Mouse (Mus musculus): ENCODE data around the gene Lemd1. TPM values are rescaled to one million over a fixed set of nuclear protein-coding genes. Genes with fewer than 3 reads are reported as not detected.

Lemd1 gene
- polyA plus RNA-seq, 1 experiment, result not detected

DNA sequence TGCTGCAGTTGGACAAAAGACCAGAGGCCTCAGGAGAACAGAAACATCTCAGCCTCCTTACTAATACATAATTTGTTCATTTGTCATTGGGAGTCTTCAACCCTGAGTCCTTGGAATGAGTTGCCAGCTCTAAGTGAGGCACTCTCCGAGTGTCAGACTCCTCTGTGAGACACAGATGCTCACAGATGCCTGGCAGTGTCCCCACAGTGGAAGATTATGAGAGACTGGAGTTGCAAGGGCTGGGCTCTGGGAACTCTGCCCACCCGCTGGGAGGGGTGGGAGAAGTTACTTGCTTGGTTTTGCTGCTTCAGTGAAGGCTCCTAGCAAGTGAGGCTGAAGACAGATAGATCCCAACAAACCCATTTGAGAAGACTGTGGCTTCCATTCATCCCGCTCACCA, 104.8 kb downstream of the Lemd1 start:
- 79% methylated on average over 3 of the region's 3 CpGs for WGBS
- Histone ChIP-seq H3K27ac (ENCODE audit: control insufficient read depth, insufficient read depth, low read depth, low read length, poor library complexity) (no peak overlapping the region), H3K4me1 (ENCODE audit: control insufficient read depth, insufficient read depth, low read length) (peaks cover 1% of the 10 kb centered on the region; the same call in 1 of the 2 replicates), H3K4me3 (replicated peaks; ENCODE audit: control insufficient read depth, low read depth, low read length) (no peak overlapping the region)
- TF ChIP-seq POLR2A (IDR thresholded peaks at IDR 0.05; ENCODE audit: borderline replicate concordance, control insufficient read depth, low read depth, low read length) (no peak), CTCF (IDR thresholded peaks at IDR 0.05; ENCODE audit: control insufficient read depth, insufficient read depth, low read length) (no peak)

DNA sequence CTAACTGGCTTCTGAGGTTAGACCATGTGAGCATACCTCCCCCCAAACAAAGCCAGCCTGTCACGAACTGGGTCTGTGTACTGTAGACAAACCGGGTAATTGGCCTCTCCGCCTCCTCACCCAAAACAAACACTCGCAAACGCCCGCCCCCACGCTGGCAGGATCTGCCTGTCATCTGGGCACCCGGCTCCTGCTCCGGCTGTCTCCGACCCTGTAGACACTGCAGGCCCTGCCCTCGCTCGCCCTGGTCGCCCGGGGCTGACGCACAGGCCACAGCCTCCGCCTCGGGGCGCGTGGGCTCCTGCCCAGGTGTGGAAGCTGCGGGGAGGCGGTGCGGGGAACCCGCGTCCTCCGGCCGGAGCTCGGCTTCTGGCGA, 107.2 kb downstream of the Lemd1 start, which contains the start of gene Klhdc8a:
Gene Klhdc8a (plus strand): TSS at position 202 of the 376 bp plus-strand sequence.
- TF ChIP-seq CTCF (IDR thresholded peaks at IDR 0.05; ENCODE audit: control insufficient read depth, insufficient read depth, low read length) (no peak), POLR2A (IDR thresholded peaks at IDR 0.05; ENCODE audit: borderline replicate concordance, control insufficient read depth, low read depth, low read length) (no peak)
- 2% methylated on average over 28 of the region's 28 CpGs for WGBS
- Histone ChIP-seq H3K4me3 (replicated peaks; ENCODE audit: control insufficient read depth, low read depth, low read length) (no peak within 1 kb of the TSS), H3K27ac (ENCODE audit: control insufficient read depth, insufficient read depth, low read depth, low read length, poor library complexity) (no peak within 1 kb of the TSS), H3K4me1 (ENCODE audit: control insufficient read depth, insufficient read depth, low read length) (no peaks in the 10 kb centered on the region)

DNA sequence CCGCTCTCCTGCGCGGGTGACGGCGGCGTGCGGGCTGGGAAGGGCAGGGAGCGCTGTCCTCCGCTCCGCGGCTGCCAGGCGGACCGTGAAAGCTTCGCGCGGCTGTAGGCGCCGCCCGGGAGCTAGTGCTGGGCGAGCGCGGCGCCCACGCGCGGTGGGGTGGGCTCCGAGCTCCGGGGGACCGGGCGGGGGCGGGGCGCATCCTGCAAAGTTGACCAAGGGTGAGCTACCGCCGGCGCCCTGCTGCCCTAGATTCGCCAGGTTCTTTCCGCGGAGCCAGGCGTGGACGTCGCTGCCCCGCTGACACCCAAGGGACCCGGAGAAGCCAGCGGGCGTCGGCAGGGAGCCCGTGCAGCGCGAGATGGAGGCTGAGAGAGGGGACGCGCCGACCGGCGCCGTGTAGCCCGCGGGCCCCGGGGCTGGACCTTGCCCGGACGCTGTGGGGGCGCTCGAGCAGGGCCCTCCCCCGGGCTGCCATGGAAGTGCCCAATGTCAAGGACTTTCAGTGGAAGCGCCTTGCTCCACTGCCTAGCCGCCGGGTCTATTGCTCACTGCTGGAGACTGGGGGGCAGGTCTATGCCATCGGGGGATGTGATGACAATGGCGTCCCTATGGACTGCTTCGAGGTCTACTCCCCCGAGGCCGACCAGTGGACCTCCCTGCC, 107.7 kb downstream of the Lemd1 start:
- Histone ChIP-seq H3K4me1 (ENCODE audit: control insufficient read depth, insufficient read depth, low read length) (no peaks in the 10 kb centered on the region), H3K27ac (ENCODE audit: control insufficient read depth, insufficient read depth, low read depth, low read length, poor library complexity) (no peak overlapping the region), H3K4me3 (replicated peaks; ENCODE audit: control insufficient read depth, low read depth, low read length) (no peak overlapping the region)
- TF ChIP-seq POLR2A (IDR thresholded peaks at IDR 0.05; ENCODE audit: borderline replicate concordance, control insufficient read depth, low read depth, low read length), result no peak
- no peak for TF ChIP-seq CTCF (IDR thresholded peaks at IDR 0.05; ENCODE audit: control insufficient read depth, insufficient read depth, low read length)
- 1% methylated on average over 70 of the region's 71 CpGs for WGBS

DNA sequence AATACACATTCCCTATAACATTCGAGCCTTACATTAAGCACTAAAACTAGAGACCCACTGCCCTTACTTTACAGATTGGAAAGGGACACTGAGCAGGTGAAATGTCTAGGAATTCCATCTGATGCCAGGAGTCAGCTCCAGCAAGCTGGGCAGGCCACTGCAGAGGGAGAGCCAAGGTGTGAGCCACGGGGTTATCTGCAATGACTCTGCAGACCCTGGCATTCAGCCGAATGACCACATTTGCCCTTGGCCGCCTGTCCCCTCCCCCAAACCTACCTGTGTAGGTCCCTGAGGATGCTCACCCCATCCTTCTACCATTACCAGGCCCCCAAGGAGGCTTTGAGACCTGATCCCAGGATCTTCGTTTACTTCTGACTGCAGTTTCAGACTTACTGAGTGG, 108.5 kb downstream of the Lemd1 start:
- Histone ChIP-seq H3K4me3 (replicated peaks; ENCODE audit: control insufficient read depth, low read depth, low read length) (no peak overlapping the region), H3K27ac (ENCODE audit: control insufficient read depth, insufficient read depth, low read depth, low read length, poor library complexity) (no peak overlapping the region), H3K4me1 (ENCODE audit: control insufficient read depth, insufficient read depth, low read length) (no peaks in the 10 kb centered on the region)
- TF ChIP-seq POLR2A (IDR thresholded peaks at IDR 0.05; ENCODE audit: borderline replicate concordance, control insufficient read depth, low read depth, low read length) (no peak), CTCF (IDR thresholded peaks at IDR 0.05; ENCODE audit: control insufficient read depth, insufficient read depth, low read length) (no peak)
- 74% methylated on average over 5 of the region's 5 CpGs for WGBS

DNA sequence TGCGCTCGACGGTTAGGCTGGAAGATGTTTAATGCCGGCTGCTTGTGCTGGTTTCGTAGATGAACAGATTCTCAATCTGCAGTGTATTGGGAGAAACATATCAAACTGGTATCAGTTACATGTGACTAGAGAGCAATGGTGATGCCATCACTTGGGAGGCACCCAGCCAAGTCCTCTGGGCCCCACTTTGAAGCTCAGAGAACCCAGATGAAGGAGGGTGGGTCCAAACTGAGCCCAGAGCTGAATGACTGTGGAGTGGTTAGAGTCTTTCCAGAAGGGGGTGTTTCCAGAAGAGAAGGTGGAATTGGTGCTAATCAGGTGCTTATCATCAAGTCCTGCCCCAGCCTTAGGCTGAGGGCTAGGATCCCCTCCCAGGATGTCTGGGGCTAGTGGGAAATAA, 110.0 kb downstream of the Lemd1 start:
- Histone ChIP-seq H3K27ac (ENCODE audit: control insufficient read depth, insufficient read depth, low read depth, low read length, poor library complexity) (no peak overlapping the region), H3K4me3 (replicated peaks; ENCODE audit: control insufficient read depth, low read depth, low read length) (no peak overlapping the region), H3K4me1 (ENCODE audit: control insufficient read depth, insufficient read depth, low read length) (no peaks in the 10 kb centered on the region)
- WGBS, result 90% methylated on average over 5 of the region's 5 CpGs
- TF ChIP-seq CTCF (IDR thresholded peaks at IDR 0.05; ENCODE audit: control insufficient read depth, insufficient read depth, low read length), result no peak
- TF ChIP-seq POLR2A (IDR thresholded peaks at IDR 0.05; ENCODE audit: borderline replicate concordance, control insufficient read depth, low read depth, low read length), result no peak

DNA sequence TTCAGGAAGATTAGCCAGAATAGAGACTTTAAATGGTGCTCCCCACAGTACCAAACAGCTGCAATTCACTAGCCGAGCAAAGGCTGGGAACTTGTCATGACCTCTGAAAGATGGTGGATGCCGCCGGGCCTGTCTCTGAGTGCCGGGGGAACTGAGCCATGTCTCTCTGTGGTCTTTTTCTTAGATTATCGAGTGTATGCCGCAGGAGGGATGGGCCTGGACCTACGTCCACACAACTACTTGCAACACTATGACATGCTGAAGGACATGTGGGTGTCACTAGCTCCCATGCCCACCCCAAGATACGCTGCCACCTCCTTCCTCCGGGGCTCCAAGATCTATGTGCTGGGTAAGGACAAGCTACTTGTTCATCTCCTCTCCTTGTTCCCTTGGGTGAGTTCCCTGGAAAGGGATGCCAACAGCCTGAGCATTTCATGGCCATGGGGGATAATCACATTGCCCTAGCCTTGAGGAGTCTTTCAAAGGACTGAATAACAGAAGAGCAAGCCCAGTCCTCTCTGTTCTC, 111.2 kb downstream of the Lemd1 start:
- TF ChIP-seq POLR2A (IDR thresholded peaks at IDR 0.05; ENCODE audit: borderline replicate concordance, control insufficient read depth, low read depth, low read length) (no peak), CTCF (IDR thresholded peaks at IDR 0.05; ENCODE audit: control insufficient read depth, insufficient read depth, low read length) (no peak)
- WGBS, result 84% methylated on average over 9 of the region's 9 CpGs

DNA sequence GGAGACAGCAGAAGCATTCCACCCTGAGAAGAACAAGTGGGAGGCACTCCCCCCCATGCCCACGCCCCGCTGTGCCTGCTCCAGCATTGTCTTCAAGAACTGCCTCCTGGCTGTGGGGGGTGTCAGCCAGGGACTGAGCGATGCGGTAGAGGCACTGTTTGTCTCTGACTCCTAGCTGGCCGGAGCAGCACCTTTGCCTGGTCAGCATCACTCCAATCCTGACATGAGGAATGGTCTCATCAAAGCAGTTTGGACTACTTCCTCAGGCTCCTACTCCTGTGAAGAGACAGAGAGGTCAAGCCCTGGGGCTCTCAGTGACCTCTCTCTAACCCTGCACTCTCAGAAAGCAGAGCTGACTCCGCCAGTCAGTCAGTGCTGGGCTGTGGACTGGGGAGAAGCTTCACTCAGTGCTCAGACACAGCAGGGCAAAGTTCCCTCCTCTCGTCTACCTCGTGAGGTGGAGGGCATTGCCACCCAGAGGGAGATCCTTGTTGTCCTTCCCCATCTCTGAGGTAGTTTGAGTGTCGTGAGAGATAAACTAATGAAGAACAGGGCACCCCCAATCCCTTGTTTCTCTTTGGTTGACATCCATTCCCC, 113.5 kb downstream of the Lemd1 start:
- Histone ChIP-seq H3K4me3 (replicated peaks; ENCODE audit: control insufficient read depth, low read depth, low read length) (no peak overlapping the region), H3K4me1 (ENCODE audit: control insufficient read depth, insufficient read depth, low read length) (no peaks in the 10 kb centered on the region), H3K27ac (ENCODE audit: control insufficient read depth, insufficient read depth, low read depth, low read length, poor library complexity) (no peak overlapping the region)
- TF ChIP-seq POLR2A (IDR thresholded peaks at IDR 0.05; ENCODE audit: borderline replicate concordance, control insufficient read depth, low read depth, low read length) (no peak), CTCF (IDR thresholded peaks at IDR 0.05; ENCODE audit: control insufficient read depth, insufficient read depth, low read length) (no peak)
- WGBS, result 74% methylated on average over 9 of the region's 9 CpGs

More for the DNA sequence above, 111.2 kb downstream of the Lemd1 start:
- Histone ChIP-seq H3K4me1 (ENCODE audit: control insufficient read depth, insufficient read depth, low read length) (no peaks in the 10 kb centered on the region), H3K27ac (ENCODE audit: control insufficient read depth, insufficient read depth, low read depth, low read length, poor library complexity) (no peak overlapping the region), H3K4me3 (replicated peaks; ENCODE audit: control insufficient read depth, low read depth, low read length) (no peak overlapping the region)

DNA sequence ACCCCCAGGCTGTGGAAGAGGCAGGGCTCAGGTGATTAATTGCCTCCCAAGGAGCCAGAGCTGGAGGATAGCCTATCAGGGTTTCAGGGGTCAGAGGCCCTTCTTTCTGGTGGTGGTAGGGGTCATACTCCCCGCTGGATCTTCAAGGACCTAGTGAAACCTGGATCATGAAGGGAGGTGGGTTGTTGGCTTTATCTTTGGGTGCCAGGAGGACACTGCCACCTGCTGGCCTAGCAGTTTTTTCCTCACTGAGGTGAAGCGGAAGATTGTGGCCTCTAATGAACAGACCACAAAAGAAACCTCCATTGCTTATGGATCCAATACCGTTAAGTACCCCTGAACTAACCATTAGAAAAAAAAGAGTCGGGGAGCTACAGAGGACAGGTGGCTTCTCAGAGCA, 114.9 kb downstream of the Lemd1 start:
- WGBS, result 10% methylated on average over 4 of the region's 4 CpGs
- no peak overlapping the region for H3K4me3 ChIP-seq (replicated peaks; ENCODE audit: control insufficient read depth, low read depth, low read length)
- no peak overlapping the region for H3K27ac ChIP-seq (ENCODE audit: control insufficient read depth, insufficient read depth, low read depth, low read length, poor library complexity)
- TF ChIP-seq POLR2A (IDR thresholded peaks at IDR 0.05; ENCODE audit: borderline replicate concordance, control insufficient read depth, low read depth, low read length) (no peak), CTCF (IDR thresholded peaks at IDR 0.05; ENCODE audit: control insufficient read depth, insufficient read depth, low read length) (peak; percentile 89)
- peaks cover under 1% of the 10 kb centered on the region; the same call in 1 of the 2 replicates for H3K4me1 ChIP-seq (ENCODE audit: control insufficient read depth, insufficient read depth, low read length)
